Mouse (Mus musculus): ENCODE data around the gene Cers5. TPM values are rescaled to one million over a fixed set of nuclear protein-coding genes. Genes with fewer than 3 reads are reported as not detected.

The Cers5 gene
- polyA plus RNA-seq, 1 experiment = 101 TPM

GRCm38 (mm10) chr15:99787625-99788120 lies 15.0 kb upstream of the Cers5 start:
- H3K79me2 ChIP-seq (ENCODE audit: control insufficient read depth, insufficient read depth) = no peaks in the 10 kb centered on the region
- peaks cover 93% of the 10 kb centered on the region for H3K36me3 ChIP-seq (ENCODE audit: control insufficient read depth, insufficient read depth)
- no peak overlapping the region for H3ac ChIP-seq (ENCODE audit: control insufficient read depth, insufficient read length, low read depth)
- no peak for TF ChIP-seq CTCF (IDR thresholded peaks at IDR 0.05; ENCODE audit: control insufficient read depth, insufficient read depth, insufficient read length)
- TF ChIP-seq MYOD1 (IDR thresholded peaks at IDR 0.05; ENCODE audit: control insufficient read depth, insufficient read length, low read depth) = no peak
- no peak for TF ChIP-seq USF1 (IDR thresholded peaks at IDR 0.05; ENCODE audit: low read depth)
- no peak for TF ChIP-seq CEBPB (IDR thresholded peaks at IDR 0.05; ENCODE audit: low read depth)
- no peak for TF ChIP-seq FOSL1 (IDR thresholded peaks at IDR 0.05; ENCODE audit: insufficient read depth, low read length, poor library complexity, severe bottlenecking)
- no peak for TF ChIP-seq MAX (IDR thresholded peaks at IDR 0.05)
- no peak for TF ChIP-seq MYOG (IDR thresholded peaks at IDR 0.05; ENCODE audit: control insufficient read depth, extremely low read depth, insufficient read length)
- no peak overlapping the region for H3K4me3 ChIP-seq (ENCODE audit: insufficient read depth, poor library complexity, severe bottlenecking)
- H3K79me3 ChIP-seq (ENCODE audit: low read depth) = no peaks in the 10 kb centered on the region
- H3K27me3 ChIP-seq (ENCODE audit: control insufficient read depth, insufficient read depth, insufficient read length) = no peaks in the 10 kb centered on the region

DNA sequence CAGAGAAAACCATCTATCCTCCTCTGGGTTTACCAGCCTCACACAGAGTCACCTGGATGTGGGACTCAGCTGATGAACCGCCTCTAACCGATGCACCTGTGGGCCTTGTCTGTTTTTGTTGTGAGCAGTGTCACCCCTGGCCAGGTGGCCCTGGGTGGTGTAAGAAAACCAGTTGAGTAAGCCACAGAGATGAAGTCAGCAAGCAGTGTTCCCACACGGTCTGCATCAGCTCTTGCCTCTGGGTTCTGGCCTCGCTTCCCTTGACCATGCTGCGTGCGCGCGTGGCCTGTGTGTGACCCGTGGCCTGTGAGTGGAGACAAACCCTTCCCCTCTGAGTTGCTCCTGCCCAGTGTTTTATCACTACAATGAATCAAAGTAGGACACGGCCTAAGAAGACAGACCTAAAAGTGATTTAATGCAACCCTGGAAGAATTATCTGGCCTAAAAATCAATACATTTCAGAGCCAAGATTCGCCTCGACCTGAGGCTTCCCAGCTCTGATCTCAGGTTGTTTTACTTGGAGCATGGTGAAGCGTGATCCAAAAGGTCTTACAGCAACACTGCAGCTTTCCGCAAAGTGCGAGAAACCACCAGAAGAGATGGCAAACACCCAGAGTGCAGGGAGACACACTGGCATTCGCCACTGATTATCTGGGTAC lies 6.1 kb upstream of the Cers5 start:
- Histone ChIP-seq H3K27me3 (ENCODE audit: control insufficient read depth, insufficient read depth, insufficient read length) (no peaks in the 10 kb centered on the region), H3K79me2 (ENCODE audit: control insufficient read depth, insufficient read depth) (no peaks in the 10 kb centered on the region), H3K4me3 (ENCODE audit: insufficient read depth, poor library complexity, severe bottlenecking) (no peak overlapping the region), H3K79me3 (ENCODE audit: low read depth) (no peaks in the 10 kb centered on the region), H3K36me3 (ENCODE audit: control insufficient read depth, insufficient read depth) (peaks cover 61% of the 10 kb centered on the region), H3ac (ENCODE audit: control insufficient read depth, insufficient read length, low read depth) (no peak overlapping the region)
- TF ChIP-seq FOSL1 (IDR thresholded peaks at IDR 0.05; ENCODE audit: insufficient read depth, low read length, poor library complexity, severe bottlenecking) = no peak
- no peak for TF ChIP-seq MAX (IDR thresholded peaks at IDR 0.05)
- no peak for TF ChIP-seq MYOD1 (IDR thresholded peaks at IDR 0.05; ENCODE audit: control insufficient read depth, insufficient read length, low read depth)
- no peak for TF ChIP-seq MYOG (IDR thresholded peaks at IDR 0.05; ENCODE audit: control insufficient read depth, extremely low read depth, insufficient read length)
- no peak for TF ChIP-seq CEBPB (IDR thresholded peaks at IDR 0.05; ENCODE audit: low read depth)
- TF ChIP-seq CTCF (IDR thresholded peaks at IDR 0.05; ENCODE audit: control insufficient read depth, insufficient read depth, insufficient read length) = no peak
- TF ChIP-seq USF1 (IDR thresholded peaks at IDR 0.05; ENCODE audit: low read depth) = no peak

DNA sequence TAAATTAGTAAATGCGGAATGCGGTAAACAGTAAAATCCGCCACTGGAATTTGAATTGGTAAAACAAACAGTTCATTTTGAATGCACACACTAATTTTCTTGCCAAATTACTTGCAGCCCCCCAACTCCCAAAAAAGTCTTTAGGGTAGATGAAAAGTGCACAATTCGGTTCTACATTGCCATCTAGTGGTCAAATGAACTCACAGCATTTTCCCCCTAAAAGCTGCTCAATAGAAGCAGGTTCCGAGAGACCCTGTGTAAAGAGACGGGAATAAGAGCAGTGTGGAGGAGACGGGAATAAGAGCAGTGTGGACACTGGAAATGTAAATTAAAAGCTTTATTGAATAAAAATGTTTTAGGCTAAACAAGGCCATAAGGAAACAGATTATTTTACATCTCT lies 5.5 kb upstream of the Cers5 start:
- no peak overlapping the region for H3K4me3 ChIP-seq (ENCODE audit: insufficient read depth, poor library complexity, severe bottlenecking)
- H3ac ChIP-seq (ENCODE audit: control insufficient read depth, insufficient read length, low read depth) = no peak overlapping the region
- H3K36me3 ChIP-seq (ENCODE audit: control insufficient read depth, insufficient read depth) = peaks cover 55% of the 10 kb centered on the region
- H3K27me3 ChIP-seq (ENCODE audit: control insufficient read depth, insufficient read depth, insufficient read length) = no peaks in the 10 kb centered on the region
- no peaks in the 10 kb centered on the region for H3K79me2 ChIP-seq (ENCODE audit: control insufficient read depth, insufficient read depth)
- TF ChIP-seq MYOG (IDR thresholded peaks at IDR 0.05; ENCODE audit: control insufficient read depth, extremely low read depth, insufficient read length) = no peak
- peak; percentile 32 for TF ChIP-seq CTCF (IDR thresholded peaks at IDR 0.05; ENCODE audit: control insufficient read depth, insufficient read depth, insufficient read length)
- H3K79me3 ChIP-seq (ENCODE audit: low read depth) = no peaks in the 10 kb centered on the region

DNA sequence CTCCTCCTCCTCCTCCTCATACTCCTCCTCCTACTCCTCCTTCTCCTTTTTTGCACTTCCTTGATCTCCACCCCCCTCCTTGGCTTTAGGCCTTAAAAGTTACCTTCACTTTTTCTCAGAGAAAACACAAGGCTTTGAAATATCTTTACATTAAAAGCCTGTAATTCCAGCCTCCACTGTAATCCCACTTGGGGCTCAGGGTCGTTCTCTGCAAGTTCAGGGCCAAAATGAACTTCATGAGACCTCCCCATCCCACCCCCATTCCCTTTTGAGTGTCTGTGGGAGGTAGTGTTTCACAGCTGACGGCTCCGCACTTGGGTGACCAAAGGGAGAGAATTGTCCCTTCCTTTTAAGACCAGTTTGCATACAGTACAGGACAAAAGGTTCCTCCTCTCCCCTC lies 240 bp upstream of the Cers5 start:
- peak overlapping the region; percentile 86 for H3K4me3 ChIP-seq (ENCODE audit: insufficient read depth, poor library complexity, severe bottlenecking)
- TF ChIP-seq CTCF (IDR thresholded peaks at IDR 0.05; ENCODE audit: control insufficient read depth, insufficient read depth, insufficient read length) = no peak
- peaks cover 40% of the 10 kb centered on the region for H3K79me2 ChIP-seq (ENCODE audit: control insufficient read depth, insufficient read depth)
- H3K27me3 ChIP-seq (ENCODE audit: control insufficient read depth, insufficient read depth, insufficient read length) = no peaks in the 10 kb centered on the region
- peaks cover 6% of the 10 kb centered on the region for H3K36me3 ChIP-seq (ENCODE audit: control insufficient read depth, insufficient read depth)
- H3K79me3 ChIP-seq (ENCODE audit: low read depth) = peaks cover 35% of the 10 kb centered on the region
- peak overlapping the region; percentile 13 for H3ac ChIP-seq (ENCODE audit: control insufficient read depth, insufficient read length, low read depth)

DNA sequence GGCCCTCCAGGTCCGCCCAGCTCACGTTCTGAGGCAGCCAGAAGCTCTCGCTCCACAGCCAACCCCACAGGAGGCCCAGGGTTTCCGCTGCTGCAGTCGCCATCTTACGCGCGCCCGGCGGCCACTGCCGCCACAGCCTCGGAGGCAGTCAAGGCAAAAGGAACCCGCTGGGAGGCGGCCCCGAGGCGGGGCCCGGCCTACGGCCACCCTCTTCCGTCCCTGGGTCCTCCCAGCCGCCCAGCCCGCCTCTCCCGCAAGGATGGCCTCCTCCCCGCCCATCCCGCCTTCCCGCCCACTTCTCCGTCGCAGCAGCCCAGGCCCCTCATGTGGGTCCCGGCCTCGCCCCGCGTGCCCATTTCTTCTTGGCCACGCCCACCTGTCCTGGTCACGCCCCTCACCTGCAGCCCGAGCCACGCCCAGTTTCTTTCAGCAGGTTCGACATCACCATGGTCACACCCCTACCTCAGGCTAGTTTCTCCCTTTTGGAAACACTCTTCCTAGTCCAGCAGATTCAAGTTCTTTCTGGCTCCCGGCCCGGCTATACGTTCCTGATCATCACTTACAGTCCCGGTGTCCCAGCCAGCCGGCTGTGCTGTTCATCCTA lies 306 bp downstream of the Cers5 start:
- Histone ChIP-seq H3K4me3 (ENCODE audit: insufficient read depth, poor library complexity, severe bottlenecking) (peak overlapping the region; percentile 86), H3K27me3 (ENCODE audit: control insufficient read depth, insufficient read depth, insufficient read length) (no peaks in the 10 kb centered on the region), H3K36me3 (ENCODE audit: control insufficient read depth, insufficient read depth) (peaks cover 3% of the 10 kb centered on the region), H3K79me3 (ENCODE audit: low read depth) (peaks cover 40% of the 10 kb centered on the region), H3ac (ENCODE audit: control insufficient read depth, insufficient read length, low read depth) (peak overlapping the region; percentile 68), H3K79me2 (ENCODE audit: control insufficient read depth, insufficient read depth) (peaks cover 45% of the 10 kb centered on the region)
- TF ChIP-seq CTCF (IDR thresholded peaks at IDR 0.05; ENCODE audit: control insufficient read depth, insufficient read depth, insufficient read length) = no peak
- no peak for TF ChIP-seq MYOD1 (IDR thresholded peaks at IDR 0.05; ENCODE audit: control insufficient read depth, insufficient read length, low read depth)
- TF ChIP-seq USF1 (IDR thresholded peaks at IDR 0.05; ENCODE audit: low read depth) = no peak
- no peak for TF ChIP-seq CEBPB (IDR thresholded peaks at IDR 0.05; ENCODE audit: low read depth)
- TF ChIP-seq FOSL1 (IDR thresholded peaks at IDR 0.05; ENCODE audit: insufficient read depth, low read length, poor library complexity, severe bottlenecking) = no peak
- no peak for TF ChIP-seq MAX (IDR thresholded peaks at IDR 0.05)
- TF ChIP-seq MYOG (IDR thresholded peaks at IDR 0.05; ENCODE audit: control insufficient read depth, extremely low read depth, insufficient read length) = no peak
